Mouse (Mus musculus): ENCODE measurements around the gene Mbl1. TPM values are rescaled to one million over a fixed set of nuclear protein-coding genes. Genes with fewer than 3 reads are reported as not detected.

Mbl1 gene
- polyA plus RNA-seq, 1 experiment from 2014 or later: not detected

- H3K36me3 ChIP-seq (ENCODE audit: control insufficient read depth, insufficient read depth): no peaks in the 10 kb centered on the region
- H3K4me1 ChIP-seq (replicated peaks; ENCODE audit: control insufficient read depth, insufficient read depth, low read length): no peaks in the 10 kb centered on the region
- H3K9me3 ChIP-seq (ENCODE audit: control insufficient read depth, low read length): no peaks in the 10 kb centered on the region
- no peak overlapping the region for H3K9ac ChIP-seq (replicated peaks; ENCODE audit: low read depth, low read length)
- no peak overlapping the region for H3K4me3 ChIP-seq (replicated peaks; ENCODE audit: low read length)
- H3K27me3 ChIP-seq (replicated peaks; ENCODE audit: control insufficient read depth, insufficient read depth, low read length): no peaks in the 10 kb centered on the region
- H3K4me2 ChIP-seq (ENCODE audit: low read length): no peak overlapping the region
- 88% methylated on average over 2 of the region's 2 CpGs for WGBS
- ATAC-seq: no peak
- H3K27ac ChIP-seq (ENCODE audit: low read length): no peak overlapping the region
These were observed 19.3 kb downstream of the Mbl1 start for GRCm38 (mm10) chr14:41170514-41170913.

GRCm38 (mm10) chr14:41174802-41175201 is 23.5 kb downstream of the Mbl1 start:
- Histone ChIP-seq H3K27me3 (replicated peaks; ENCODE audit: control insufficient read depth, insufficient read depth, low read length) (no peaks in the 10 kb centered on the region), H3K4me3 (replicated peaks; ENCODE audit: low read length) (no peak overlapping the region), H3K27ac (ENCODE audit: low read length) (no peak overlapping the region), H3K4me1 (replicated peaks; ENCODE audit: control insufficient read depth, insufficient read depth, low read length) (no peaks in the 10 kb centered on the region), H3K9me3 (ENCODE audit: control insufficient read depth, low read length) (no peaks in the 10 kb centered on the region), H3K36me3 (ENCODE audit: control insufficient read depth, insufficient read depth) (no peaks in the 10 kb centered on the region), H3K4me2 (ENCODE audit: low read length) (no peak overlapping the region), H3K9ac (replicated peaks; ENCODE audit: low read depth, low read length) (no peak overlapping the region)
- WGBS: 71% methylated on average over 1 of the region's 1 CpGs
- ATAC-seq: no peak

- Histone ChIP-seq H3K9ac (replicated peaks; ENCODE audit: low read depth, low read length) (no peak within 1 kb of the TSS), H3K27me3 (replicated peaks; ENCODE audit: control insufficient read depth, insufficient read depth, low read length) (no peaks in the 10 kb centered on the region), H3K4me1 (replicated peaks; ENCODE audit: control insufficient read depth, insufficient read depth, low read length) (no peaks in the 10 kb centered on the region), H3K4me2 (ENCODE audit: low read length) (no peak within 1 kb of the TSS), H3K27ac (ENCODE audit: low read length) (no peak within 1 kb of the TSS), H3K36me3 (ENCODE audit: control insufficient read depth, insufficient read depth) (no peaks in the 10 kb centered on the region), H3K9me3 (ENCODE audit: control insufficient read depth, low read length) (no peaks in the 10 kb centered on the region), H3K4me3 (replicated peaks; ENCODE audit: low read length) (no peak within 1 kb of the TSS)
- no peak for ATAC-seq
- WGBS: 84% methylated on average over 4 of the region's 4 CpGs
These were observed 34.0 kb downstream of the Mbl1 start, which contains the start of gene Sftpd for GRCm38 (mm10) chr14:41185059-41185821. Sftpd (minus strand) TSS chr14:41185149.

- ATAC-seq: no peak
- Histone ChIP-seq H3K4me2 (ENCODE audit: low read length) (no peak overlapping the region), H3K27me3 (replicated peaks; ENCODE audit: control insufficient read depth, insufficient read depth, low read length) (no peaks in the 10 kb centered on the region), H3K9me3 (ENCODE audit: control insufficient read depth, low read length) (no peaks in the 10 kb centered on the region), H3K4me1 (replicated peaks; ENCODE audit: control insufficient read depth, insufficient read depth, low read length) (no peaks in the 10 kb centered on the region), H3K9ac (replicated peaks; ENCODE audit: low read depth, low read length) (no peak overlapping the region), H3K27ac (ENCODE audit: low read length) (no peak overlapping the region), H3K36me3 (ENCODE audit: control insufficient read depth, insufficient read depth) (no peaks in the 10 kb centered on the region), H3K4me3 (replicated peaks; ENCODE audit: low read length) (no peak overlapping the region)
- WGBS: 56% methylated on average over 2 of the region's 2 CpGs
These were observed 38.2 kb downstream of the Mbl1 start for GRCm38 (mm10) chr14:41189496-41189895.

GRCm38 (mm10) chr14:41198037-41198730 is 46.9 kb downstream of the Mbl1 start:
- no peak overlapping the region for H3K4me3 ChIP-seq (replicated peaks; ENCODE audit: low read length)
- no peaks in the 10 kb centered on the region for H3K9me3 ChIP-seq (ENCODE audit: control insufficient read depth, low read length)
- 58% methylated on average over 6 of the region's 6 CpGs for WGBS
- H3K36me3 ChIP-seq (ENCODE audit: control insufficient read depth, insufficient read depth): no peaks in the 10 kb centered on the region
- H3K9ac ChIP-seq (replicated peaks; ENCODE audit: low read depth, low read length): no peak overlapping the region
- no peak for ATAC-seq
- no peak overlapping the region for H3K4me2 ChIP-seq (ENCODE audit: low read length)
- no peak overlapping the region for H3K27ac ChIP-seq (ENCODE audit: low read length)
- no peaks in the 10 kb centered on the region for H3K4me1 ChIP-seq (replicated peaks; ENCODE audit: control insufficient read depth, insufficient read depth, low read length)
- no peaks in the 10 kb centered on the region for H3K27me3 ChIP-seq (replicated peaks; ENCODE audit: control insufficient read depth, insufficient read depth, low read length)

Other genes with a start within 250 kb of the Mbl1 start
- 90.0 and 102 TPM in 2 replicates for gene Tspan14, start 184.7 kb upstream of the Mbl1 start, polyA plus RNA-seq (2015; fragmentation: Nextera tagmentation; extraction: Ambion mirVana)
- gene Fam213a, start 137.7 kb upstream of the Mbl1 start, polyA plus RNA-seq (2015; fragmentation: Nextera tagmentation; extraction: Ambion mirVana): 71.5 and 85.2 TPM in 2 replicates
- gene Dydc2, start 82.2 kb upstream of the Mbl1 start, polyA plus RNA-seq (2015; fragmentation: Nextera tagmentation; extraction: Ambion mirVana): 0.31 and 0.53 TPM in 2 replicates
- not detected in 2 replicates for gene Dydc1, start 78.5 kb upstream of the Mbl1 start, polyA plus RNA-seq (2015; fragmentation: Nextera tagmentation; extraction: Ambion mirVana)
- gene Mat1a, start 46.4 kb upstream of the Mbl1 start, polyA plus RNA-seq (2015; fragmentation: Nextera tagmentation; extraction: Ambion mirVana): not detected in 2 replicates
- not detected in 2 replicates for gene Sftpa1, start 19.7 kb upstream of the Mbl1 start, polyA plus RNA-seq (2015; fragmentation: Nextera tagmentation; extraction: Ambion mirVana)
- not detected in 2 replicates for gene Sftpd, start 33.7 kb downstream of the Mbl1 start, polyA plus RNA-seq (2015; fragmentation: Nextera tagmentation; extraction: Ambion mirVana)
- 0.23 TPM in 1 of 2 replicates, not detected in the other for gene Gm2832, start 127.3 kb downstream of the Mbl1 start, polyA plus RNA-seq (2015; fragmentation: Nextera tagmentation; extraction: Ambion mirVana)
- not detected in 2 replicates for gene Gm5798, start 197.2 kb downstream of the Mbl1 start, polyA plus RNA-seq (2015; fragmentation: Nextera tagmentation; extraction: Ambion mirVana)
- gene Gm7945, start 234.9 kb downstream of the Mbl1 start, polyA plus RNA-seq (2015; fragmentation: Nextera tagmentation; extraction: Ambion mirVana): not detected in 2 replicates